Mouse (Mus musculus) erythroblast, embryonic 14.5 days (primary cell): ENCODE data around the gene E2f1.

Experiments
- GATA1 ChIP-seq: IDR thresholded peaks from 2 replicates; pipeline ENCODE4 v1.6.1; 2012; ENCODE audit warnings: low read length, inconsistent platforms, mixed read lengths
- TAL1 ChIP-seq: IDR thresholded peaks from 3 replicates; pipeline ENCODE4 v1.6.1; 2012; ENCODE audit warnings: low read length, inconsistent platforms, mixed read lengths

DNA sequence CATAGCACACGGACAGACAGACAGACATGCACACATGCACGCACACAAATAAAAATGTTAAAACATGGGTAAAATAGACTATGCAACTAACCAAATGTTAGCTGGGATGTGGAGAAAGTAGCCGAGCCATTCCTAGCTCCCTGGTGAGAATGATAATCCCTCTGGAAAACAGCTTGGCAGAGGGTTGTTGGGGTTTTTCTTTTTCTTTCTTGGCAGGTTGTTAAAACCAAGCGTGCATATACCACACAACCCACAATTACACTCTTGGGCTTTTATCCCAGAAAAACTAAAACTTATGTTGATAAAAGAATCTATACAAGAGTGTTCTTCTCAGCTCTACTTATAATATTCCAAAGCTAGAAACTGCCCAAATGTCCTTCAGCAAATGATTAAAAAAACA, 19.4 kb upstream of the E2f1 start:
- TF ChIP-seq GATA1 (no peak), TAL1 (no peak)
